Comparison of ENCODE assay signal across 24 mouse cellular contexts in genomic region chr19:55117991-55118390, GRCm38 (mm10).
"Had no signal": no experiment of that assay in that cellular context is flagged by ENCODE, and none has a peak within 500 bp of the region (broad histone marks: within the 10 kb centered on the region; RNA-seq: fewer than 3 reads in every experiment).

No protein-coding gene starts in this region.

- H3K36me3 ChIP-seq: hindbrain, embryonic 10.5 days; hindbrain, embryonic 12.5 days; intestine, embryonic 15.5 days; limb, embryonic 10.5 days; limb, embryonic 12.5 days; liver, embryonic 13.5 days; liver, embryonic 15.5 days had no signal

- H3K4me2 ChIP-seq: heart, embryonic 11.5 days; hindbrain, embryonic 12.5 days; hindbrain, embryonic 14.5 days; intestine, embryonic 15.5 days; limb, embryonic 12.5 days; liver, embryonic 13.5 days; liver, embryonic 15.5 days had no signal

- H3K4me3 ChIP-seq: heart, adult 2 months; hindbrain, embryonic 10.5 days; hindbrain, embryonic 12.5 days; intestine, embryonic 15.5 days; layer of hippocampus, adult 2 months; left cerebral cortex, adult 2 months; limb, embryonic 10.5 days; limb, embryonic 12.5 days; liver, embryonic 13.5 days; liver, embryonic 15.5 days had no signal

- H3K27ac ChIP-seq: heart, adult 2 months; hindbrain, embryonic 10.5 days; hindbrain, embryonic 12.5 days; hindbrain, embryonic 14.5 days; intestine, embryonic 15.5 days; layer of hippocampus, adult 2 months; left cerebral cortex, adult 2 months; limb, embryonic 10.5 days; limb, embryonic 12.5 days; liver, embryonic 13.5 days; liver, embryonic 15.5 days had no signal

- H3K9ac ChIP-seq: hindbrain, embryonic 12.5 days; hindbrain, embryonic 14.5 days; intestine, embryonic 15.5 days; limb, embryonic 12.5 days; liver, embryonic 13.5 days; liver, embryonic 15.5 days had no signal

- DNase-seq: gastrocnemius, postnatal 25 days; heart, adult 2 months; heart, postnatal 10 days; heart, postnatal 4 days; kidney, adult 18-20 months; kidney, adult 8-10 months; kidney, postnatal 10 days; kidney, postnatal 25 days; kidney, postnatal 4 days; liver; liver, embryonic 13.5 days had no signal

- ATAC-seq: hindbrain, embryonic 16.5 days; inflammation-experienced regulatory T-cells, adult 6 months; intestine, embryonic 15.5 days; intestine, postnatal 0 days had no signal

- H3K27me3 ChIP-seq: hindbrain, embryonic 12.5 days; intestine, embryonic 15.5 days; limb, embryonic 12.5 days; liver, embryonic 13.5 days; liver, embryonic 15.5 days had no signal

- H3K9me3 ChIP-seq: hindbrain, embryonic 10.5 days; hindbrain, embryonic 12.5 days; intestine, embryonic 15.5 days; limb, embryonic 10.5 days; limb, embryonic 12.5 days; liver, embryonic 13.5 days; liver, embryonic 15.5 days had no signal
